In genomic region chr2:92434375-92434745, GRCm38 (mm10) we compare ENCODE assay signal across 8 mouse cellular contexts. TPM values are rescaled to one million over a fixed set of nuclear protein-coding genes. Genes with fewer than 3 reads are reported as not detected.
DNase-seq lines count a peak whose midpoint lies in the region; ATAC-seq and TF ChIP-seq lines count a peak whose summit lies in the region.

No protein-coding gene starts in this region.

- peaks cover 27% of the 10 kb centered on the region for H3K4me1 ChIP-seq in kidney, embryonic 14.5 days (ENCODE audit: control insufficient read depth, insufficient read depth, low read length)
- H3K4me1 ChIP-seq in intestine, embryonic 16.5 days (ENCODE audit: control insufficient read depth, insufficient read depth, low read length): peaks cover 38% of the 10 kb centered on the region
- peaks cover 11% of the 10 kb centered on the region; the same call in 1 of the 2 replicates for H3K4me1 ChIP-seq in midbrain, postnatal 0 days (ENCODE audit: insufficient read depth, low read length)

- peak overlapping the region; percentile 81 for H3K4me2 ChIP-seq in kidney, embryonic 14.5 days (replicated peaks; ENCODE audit: low read depth, low read length)
- H3K4me2 ChIP-seq in intestine, embryonic 16.5 days (ENCODE audit: low read depth, low read length): peak overlapping the region; percentile 79
- H3K4me2 ChIP-seq in midbrain, postnatal 0 days (ENCODE audit: low read depth, low read length, poor library complexity, severe bottlenecking): peak overlapping the region; percentile 92

- H3K9me3 ChIP-seq in kidney, embryonic 14.5 days (ENCODE audit: control insufficient read depth, low read length): no peaks in the 10 kb centered on the region
- H3K9me3 ChIP-seq in intestine, embryonic 16.5 days (ENCODE audit: control insufficient read depth, low read length): no peaks in the 10 kb centered on the region
- H3K9me3 ChIP-seq in midbrain, postnatal 0 days (ENCODE audit: low read length): no peaks in the 10 kb centered on the region

- H3K9ac ChIP-seq in kidney, embryonic 14.5 days (ENCODE audit: low read depth, low read length): peak overlapping the region; percentile 50
- H3K9ac ChIP-seq in intestine, embryonic 16.5 days (ENCODE audit: low read depth, low read length): peak overlapping the region; percentile 54
- peak overlapping the region; percentile 42 for H3K9ac ChIP-seq in midbrain, postnatal 0 days (replicated peaks; ENCODE audit: low read length, poor library complexity, severe bottlenecking)

- no peak for TF ChIP-seq CTCF in midbrain, postnatal 0 days (IDR thresholded peaks at IDR 0.05)

- 10% methylated on average over 12 of the region's 12 CpGs for WGBS in kidney, embryonic 14.5 days
- WGBS in intestine, embryonic 16.5 days: 6% methylated on average over 12 of the region's 12 CpGs
- 3% methylated on average over 12 of the region's 12 CpGs for WGBS in midbrain, postnatal 0 days

- H3K27ac ChIP-seq in kidney, embryonic 14.5 days (ENCODE audit: low read depth, low read length): no peak overlapping the region
- H3K27ac ChIP-seq in intestine, embryonic 16.5 days (ENCODE audit: low read length): no peak overlapping the region
- H3K27ac ChIP-seq in midbrain, postnatal 0 days (ENCODE audit: low read depth, low read length): peak overlapping the region; percentile 72

- DNase-seq in kidney, adult 8-10 months: no peak
- peak; percentile 22 for DNase-seq in midbrain, postnatal 0 days (ENCODE audit: low spot score)
- no peak for DNase-seq in retina, embryonic 14.5 days (ENCODE audit: low spot score)
- no peak for DNase-seq in urinary bladder, postnatal 14 days (ENCODE audit: low spot score)
- DNase-seq in spleen, adult 12 weeks (ENCODE audit: low spot score): no peak

- peak overlapping the region; percentile 81 for H3K4me3 ChIP-seq in kidney, embryonic 14.5 days (ENCODE audit: low read length)
- peak overlapping the region; percentile 54 for H3K4me3 ChIP-seq in intestine, embryonic 16.5 days (ENCODE audit: low read length)
- peak overlapping the region; percentile 88 for H3K4me3 ChIP-seq in midbrain, postnatal 0 days (ENCODE audit: low read depth, low read length)

- no peaks in the 10 kb centered on the region for H3K36me3 ChIP-seq in kidney, embryonic 14.5 days (ENCODE audit: control insufficient read depth, insufficient read depth, low read length)
- no peaks in the 10 kb centered on the region for H3K36me3 ChIP-seq in intestine, embryonic 16.5 days (ENCODE audit: control insufficient read depth, insufficient read depth, low read length)
- no peaks in the 10 kb centered on the region for H3K36me3 ChIP-seq in midbrain, postnatal 0 days (ENCODE audit: insufficient read depth, low read length)

- H3K27me3 ChIP-seq in kidney, embryonic 14.5 days (ENCODE audit: control insufficient read depth, insufficient read depth, low read length): no peaks in the 10 kb centered on the region; the same call in 1 of the 2 replicates
- no peaks in the 10 kb centered on the region for H3K27me3 ChIP-seq in intestine, embryonic 16.5 days (replicated peaks; ENCODE audit: control insufficient read depth, insufficient read depth, low read length)
- no peaks in the 10 kb centered on the region for H3K27me3 ChIP-seq in midbrain, postnatal 0 days (ENCODE audit: insufficient read depth, low read length)

- ATAC-seq in kidney, embryonic 14.5 days (ENCODE audit: low FRiP score, low TSS enrichment): no peak
- 0 out of 2 replicates have a peak, but pooled peaks have one; percentile 2 for ATAC-seq in common myeloid progenitor, adult 5-6 weeks (replicated peaks; ENCODE audit: low read depth, poor library complexity, severe bottlenecking)
- ATAC-seq in intestine, embryonic 16.5 days: no peak
- no peak for ATAC-seq in midbrain, postnatal 0 days (ENCODE audit: low FRiP score)

RNA-seq across cellular contexts. Expression of gene Cry2, which starts 0.5 kb away (rescaled TPM):
- 13.8 and 21.3 TPM in 2 replicates for polyA plus RNA-seq in kidney, embryonic 14.5 days (2014; fragmentation: Nextera tagmentation; extraction: Ambion mirVana)
- 11.2 and 12.6 TPM in 2 replicates for total RNA-seq in common myeloid progenitor, adult 5-6 weeks (2017)
- polyA plus RNA-seq in intestine, embryonic 16.5 days (2015; fragmentation: Nextera tagmentation; extraction: Ambion mirVana): 14.5 and 15.3 TPM in 2 replicates
- total RNA-seq in midbrain, postnatal 0 days (2014; rRNA removed): 41.9 and 48.4 TPM in 2 replicates
- polyA plus RNA-seq in midbrain, postnatal 0 days (2015; fragmentation: Nextera tagmentation; extraction: Ambion mirVana): 50.6 and 55.2 TPM in 2 replicates

RNA-seq across cellular contexts. Expression of gene Slc35c1, which starts 26.0 kb away (rescaled TPM):
- polyA plus RNA-seq in kidney, embryonic 14.5 days (2014; fragmentation: Nextera tagmentation; extraction: Ambion mirVana): 6.9 and 13.6 TPM in 2 replicates
- 12.0 and 19.4 TPM in 2 replicates for total RNA-seq in common myeloid progenitor, adult 5-6 weeks (2017)
- polyA plus RNA-seq in intestine, embryonic 16.5 days (2015; fragmentation: Nextera tagmentation; extraction: Ambion mirVana): 57.6 and 62.3 TPM in 2 replicates
- total RNA-seq in midbrain, postnatal 0 days (2014; rRNA removed): 8.9 and 18.6 TPM in 2 replicates
- 16.8 and 18.8 TPM in 2 replicates for polyA plus RNA-seq in midbrain, postnatal 0 days (2015; fragmentation: Nextera tagmentation; extraction: Ambion mirVana)

RNA-seq across cellular contexts. Expression of gene Mapk8ip1, which starts 33.3 kb away (rescaled TPM):
- 15.6 and 20.8 TPM in 2 replicates for polyA plus RNA-seq in kidney, embryonic 14.5 days (2014; fragmentation: Nextera tagmentation; extraction: Ambion mirVana)
- total RNA-seq in common myeloid progenitor, adult 5-6 weeks (2017): not detected in 2 replicates
- 10.6 and 11.2 TPM in 2 replicates for polyA plus RNA-seq in intestine, embryonic 16.5 days (2015; fragmentation: Nextera tagmentation; extraction: Ambion mirVana)
- 286 and 357 TPM in 2 replicates for total RNA-seq in midbrain, postnatal 0 days (2014; rRNA removed)
- 176 and 178 TPM in 2 replicates for polyA plus RNA-seq in midbrain, postnatal 0 days (2015; fragmentation: Nextera tagmentation; extraction: Ambion mirVana)

RNA-seq across cellular contexts. Expression of gene 1700029I15Rik, which starts 52.0 kb away (rescaled TPM):
- 2.1 and 2.5 TPM in 2 replicates for polyA plus RNA-seq in kidney, embryonic 14.5 days (2014; fragmentation: Nextera tagmentation; extraction: Ambion mirVana)
- total RNA-seq in common myeloid progenitor, adult 5-6 weeks (2017): 0.68 and 2.1 TPM in 2 replicates
- polyA plus RNA-seq in intestine, embryonic 16.5 days (2015; fragmentation: Nextera tagmentation; extraction: Ambion mirVana): 5.0 and 5.6 TPM in 2 replicates
- total RNA-seq in midbrain, postnatal 0 days (2014; rRNA removed): 0.76 and 8.6 TPM in 2 replicates
- polyA plus RNA-seq in midbrain, postnatal 0 days (2015; fragmentation: Nextera tagmentation; extraction: Ambion mirVana): 3.1 and 4.7 TPM in 2 replicates

RNA-seq across cellular contexts. Expression of gene Large2, which starts 59.7 kb away (rescaled TPM):
- polyA plus RNA-seq in kidney, embryonic 14.5 days (2014; fragmentation: Nextera tagmentation; extraction: Ambion mirVana): 24.0 and 33.3 TPM in 2 replicates
- 0.15 and 1.8 TPM in 2 replicates for total RNA-seq in common myeloid progenitor, adult 5-6 weeks (2017)
- polyA plus RNA-seq in intestine, embryonic 16.5 days (2015; fragmentation: Nextera tagmentation; extraction: Ambion mirVana): 11.8 and 12.3 TPM in 2 replicates
- total RNA-seq in midbrain, postnatal 0 days (2014; rRNA removed): 1.4 TPM in 2 replicates
- polyA plus RNA-seq in midbrain, postnatal 0 days (2015; fragmentation: Nextera tagmentation; extraction: Ambion mirVana): 1.5 and 1.6 TPM in 2 replicates
